Mouse (Mus musculus) left cerebral cortex, adult 11 months (tissue): Measurements from ENCODE around the gene Krt83.

Experiments used
- DNase-seq: peaks from one replicate; pipeline ENCODE4 v3.0.0; 2022; ENCODE audit warnings: low spot score

Gene Krt83

DNA sequence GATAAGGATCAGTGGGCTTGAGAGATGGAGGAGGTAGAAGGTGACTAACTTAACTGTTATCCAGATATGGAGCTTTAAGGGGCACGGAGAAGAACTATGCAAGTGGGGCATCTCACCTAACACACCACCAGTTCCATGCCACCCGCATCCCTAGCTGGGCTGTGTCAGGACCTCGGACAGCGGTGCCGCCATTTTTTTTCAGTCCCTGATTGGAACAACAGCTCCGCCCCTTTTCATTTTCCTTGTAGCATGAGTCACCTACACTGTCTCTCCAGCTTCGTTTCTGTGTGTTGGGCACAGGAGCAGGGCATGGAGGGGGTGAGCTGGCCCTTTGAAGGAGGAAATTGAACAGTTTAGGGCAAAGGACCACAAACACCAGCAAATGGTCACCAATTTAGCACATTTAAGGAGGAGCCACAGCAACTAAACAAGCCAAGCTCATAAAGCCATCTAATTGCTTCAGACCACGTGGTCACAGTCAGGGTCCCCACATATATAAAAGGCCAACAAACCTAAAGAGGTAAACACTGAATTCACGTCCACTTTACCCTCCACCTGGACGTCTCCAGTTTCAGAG is 18.3 kb downstream of the Krt83 start, which contains the start of gene Krt86:
Krt86 (plus strand) TSS at position 527 of the 577 bp plus-strand sequence.
- DNase-seq = no peak

- no peak for DNase-seq
Observed at GRCm38 (mm10) chr15:101469093-101469492, 22.2 kb downstream of the Krt83 start.

DNA sequence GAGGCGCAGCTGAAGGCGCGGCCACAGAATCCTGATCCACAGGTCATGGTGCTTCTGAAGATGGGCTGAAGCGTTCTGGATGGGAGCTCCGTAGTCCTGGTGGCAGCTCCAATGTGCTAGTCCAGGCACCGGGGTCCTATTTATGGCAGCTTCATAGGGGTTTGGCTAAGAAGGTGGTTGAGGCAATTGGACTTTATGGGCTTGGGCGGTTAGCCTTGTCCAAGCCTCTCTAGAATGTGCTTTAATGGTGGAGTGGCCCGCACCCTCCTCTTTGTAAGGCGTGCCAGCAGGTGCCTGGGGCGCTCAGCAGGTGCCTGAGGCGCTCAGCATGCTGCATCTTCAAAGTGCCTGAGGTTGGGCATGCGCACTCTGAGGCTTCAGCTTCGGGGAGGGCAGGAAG is 27.7 kb downstream of the Krt83 start, which contains the start of gene Krt81:
Krt81 (minus strand) TSS at position 101 of the 400 bp plus-strand sequence.
- no peak for DNase-seq

GRCm38 (mm10) chr15:101459283-101459682 is 32.0 kb downstream of the Krt83 start:
- DNase-seq = no peak

DNA sequence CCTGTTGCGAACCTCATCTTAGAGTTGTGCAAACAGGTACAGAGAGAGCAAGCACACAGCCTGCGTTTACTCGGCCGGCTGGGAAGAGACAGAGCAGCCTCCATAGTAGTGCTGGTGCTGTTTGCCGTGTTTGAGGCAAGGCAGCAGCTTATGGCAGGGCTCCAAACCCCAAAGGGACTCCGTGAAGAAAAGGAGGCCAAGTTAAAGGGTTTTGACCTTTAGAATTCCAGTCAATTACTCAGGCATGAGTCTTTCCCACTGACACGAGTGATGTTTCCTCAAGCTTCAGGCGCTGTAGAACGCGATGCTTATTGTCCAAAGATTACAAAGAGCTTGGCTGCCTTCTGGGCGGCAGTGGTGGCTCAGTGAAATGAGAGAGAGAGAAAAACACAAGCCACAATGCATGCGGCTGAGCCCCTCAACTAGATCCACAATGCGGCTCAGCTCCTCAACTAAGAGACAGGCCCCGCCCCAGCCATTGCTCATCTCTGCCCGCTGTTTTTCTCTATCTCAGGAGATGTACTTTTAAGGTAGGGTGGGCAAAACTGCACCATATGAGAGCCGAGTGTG is 32.9 kb downstream of the Krt83 start:
- DNase-seq = no peak

DNA sequence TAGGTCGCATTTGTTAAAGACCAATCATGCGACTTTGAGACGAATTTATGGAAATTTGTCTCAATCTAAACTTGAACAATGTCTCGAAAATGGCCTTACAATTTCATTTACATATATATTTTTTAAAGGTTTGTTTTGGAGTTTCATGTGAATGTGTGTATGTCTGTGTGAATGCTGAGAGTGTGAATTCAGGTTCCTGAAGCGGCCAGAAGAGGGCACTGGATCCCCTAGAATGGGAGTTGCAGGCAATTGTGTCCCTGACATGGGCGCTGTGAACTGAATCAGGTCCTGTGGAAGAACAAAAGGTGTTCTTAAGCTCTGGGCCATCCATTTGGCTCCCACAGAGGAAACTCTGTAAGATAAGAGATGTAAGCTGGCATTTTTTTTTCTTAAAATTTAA is 35.4 kb downstream of the Krt83 start:
- DNase-seq = no peak

- DNase-seq = no peak
Observed at GRCm38 (mm10) chr15:101455292-101455691, 36.0 kb downstream of the Krt83 start.

DNA sequence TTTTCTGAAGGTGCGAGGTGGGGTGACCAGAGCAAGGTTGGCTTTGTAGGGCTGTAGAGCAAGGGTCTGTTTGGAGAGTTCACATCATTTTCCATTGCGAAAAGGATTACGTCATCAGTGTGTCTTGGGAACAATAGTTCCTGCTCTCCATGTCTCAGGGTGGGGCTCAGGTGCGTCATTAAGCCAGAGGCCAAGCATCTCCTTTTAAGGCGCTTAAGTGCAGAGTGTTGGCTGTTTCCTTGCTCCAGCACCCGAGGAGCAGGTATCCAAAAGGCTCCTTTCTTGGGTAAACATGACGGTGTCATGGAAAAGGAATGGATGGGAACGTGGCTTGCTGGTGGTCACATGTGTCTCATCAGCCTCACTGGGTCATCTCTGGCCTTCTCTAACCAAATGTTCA is 36.5 kb downstream of the Krt83 start:
- DNase-seq = no peak

GRCm38 (mm10) chr15:101453093-101453736 is 38.1 kb downstream of the Krt83 start:
- DNase-seq = peak; percentile 68

GRCm38 (mm10) chr15:101447444-101447843 is 43.9 kb downstream of the Krt83 start, which contains the start of gene Krt88:
Gene Krt88, plus strand, starts transcription at chr15:101447744.
- no peak for DNase-seq

DNA sequence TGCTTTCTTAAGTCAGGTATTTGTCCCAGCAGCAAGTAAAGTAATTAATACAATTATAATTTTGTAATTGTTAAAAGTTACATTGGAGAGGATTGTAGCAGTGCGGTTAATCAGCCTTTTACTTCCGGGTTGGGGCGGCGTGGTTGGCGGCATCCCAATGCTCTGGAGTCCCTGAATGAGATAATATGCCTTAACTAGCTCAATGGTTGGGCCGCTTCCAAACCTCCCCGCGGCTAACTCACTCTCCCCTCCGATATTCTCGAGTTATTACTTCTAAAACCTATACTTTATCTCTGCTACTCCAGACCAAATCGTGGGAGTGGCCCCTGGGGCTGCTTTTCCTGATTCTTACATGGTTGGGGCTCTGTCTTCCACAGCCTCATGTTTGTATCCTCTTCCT is 44.7 kb downstream of the Krt83 start:
- no peak for DNase-seq

- no peak for DNase-seq
Observed at GRCm38 (mm10) chr15:101440837-101441236, 50.5 kb downstream of the Krt83 start.

DNA sequence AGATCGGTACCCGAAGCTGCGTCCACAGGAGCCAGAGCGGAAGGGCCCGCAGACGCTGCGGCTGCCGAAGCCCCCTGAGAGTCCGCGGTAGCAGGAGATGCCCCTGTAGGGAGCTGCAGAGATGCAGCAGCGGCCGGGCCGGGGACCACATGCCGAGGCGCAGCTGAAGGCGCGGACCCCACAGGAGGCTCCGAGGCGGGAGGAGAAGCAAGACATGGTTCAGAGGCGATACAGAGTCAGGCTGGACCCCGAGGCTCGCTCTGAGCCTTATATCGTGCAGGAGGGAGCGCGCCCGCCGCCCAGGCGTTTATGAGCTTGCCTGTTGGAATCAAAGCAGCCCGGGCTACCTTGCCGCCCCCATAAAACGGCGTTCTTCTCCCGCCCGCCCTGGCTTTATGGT is 52.8 kb downstream of the Krt83 start, which contains the start of gene Krt87:
Krt87 (minus strand) TSS at position 250 of the 400 bp plus-strand sequence.
- DNase-seq = no peak

- no peak for DNase-seq
Observed at GRCm38 (mm10) chr15:101436611-101437010, 54.7 kb downstream of the Krt83 start.
